Mouse (Mus musculus) limb, embryonic 14.5 days (tissue): ENCODE data around the gene Tmem132c. TPM values are rescaled to one million over a fixed set of nuclear protein-coding genes. Genes with fewer than 3 reads are reported as not detected.
"Not testable (repeated sequence)": the region's sequence is repeated elsewhere in the genome, so short reads cannot be mapped to it uniquely, and the experiment has no call there.

Experiments used
- ATAC-seq: fragments of 200-750 bp; cut with Nextera tagmentation; 2 replicates; pipeline ENCODE4 v1.8.0; 2017; ENCODE audit warnings: low read depth, moderate number of reproducible peaks, moderate TSS enrichment; ENCODE audit not compliant: low FRiP score
- DNase-seq: peaks from one replicate; pipeline ENCODE4 v3.0.0-alpha.2; 2015; ENCODE audit warnings: low spot score
- H3K27ac ChIP-seq: fragments of 300-500 bp; sonication (generic); replicated peaks from 2 replicates; pipeline ENCODE4 v1.5.1; 2014; ENCODE audit warnings: low read depth, mild to moderate bottlenecking, low read length, moderate library complexity, mixed read lengths
- H3K27me3 ChIP-seq: fragments of 300-500 bp; sonication (generic); 2 replicates; pipeline ENCODE4 v1.6.1; 2014; ENCODE audit warnings: low read length, mixed read lengths; ENCODE audit not compliant: control insufficient read depth, insufficient read depth
- H3K36me3 ChIP-seq: fragments of 300-500 bp; sonication (generic); 2 replicates; pipeline ENCODE4 v1.6.1; 2014; ENCODE audit warnings: mild to moderate bottlenecking, low read length, moderate library complexity, mixed read lengths; ENCODE audit not compliant: control insufficient read depth, insufficient read depth
- H3K4me1 ChIP-seq: fragments of 300-500 bp; sonication (generic); 2 replicates; pipeline ENCODE4 v1.6.1; 2014; ENCODE audit warnings: antibody characterized with exemption, low read length, mixed read lengths; ENCODE audit not compliant: control insufficient read depth, insufficient read depth
- H3K4me2 ChIP-seq: fragments of 300-500 bp; sonication (generic); replicated peaks from 2 replicates; pipeline ENCODE4 v1.6.1; 2014; ENCODE audit warnings: low read depth, mild to moderate bottlenecking, low read length, moderate library complexity; ENCODE audit not compliant: severe bottlenecking
- H3K4me3 ChIP-seq: fragments of 300-500 bp; sonication (generic); replicated peaks from 2 replicates; pipeline ENCODE4 v1.5.1; 2014; ENCODE audit warnings: low read length
- H3K9ac ChIP-seq: fragments of 300-500 bp; sonication (generic); 2 replicates; pipeline ENCODE4 v1.6.1; 2014; ENCODE audit warnings: mild to moderate bottlenecking, low read depth, low read length, moderate library complexity; ENCODE audit not compliant: severe bottlenecking
- H3K9me3 ChIP-seq: fragments of 300-500 bp; sonication (generic); 2 replicates; pipeline ENCODE4 v1.6.1; 2016; ENCODE audit warnings: low read length; ENCODE audit not compliant: control insufficient read depth
- POLR2A ChIP-seq: fragments of 200-500 bp; IDR thresholded peaks from 2 replicates; pipeline ENCODE4 v1.8.0; 2012; ENCODE audit warnings: inconsistent platforms, mild to moderate bottlenecking, moderate library complexity, borderline replicate concordance; ENCODE audit not compliant: insufficient read depth, insufficient read length; ENCODE audit errors: extremely low read depth
- WGBS: fragments of 180-500 bp; shearing (Covaris S2); extraction: QIAGEN DNeasy Blood & Tissue Kit; methylation state at CpG from one replicate; pipeline ENCODE4 v1.1.7; 2014; 5-methylcytosine and 5-hydroxymethylcytosine counted together
- polyA plus RNA-seq, 2 experiments: library from polyadenylated mRNA; depleted of rRNA in 1 of 2; stranded (reverse) in 1 of 2; unstranded in 1 of 2; fragments of >200 nt; fragmentation: Nextera tagmentation in 1 of 2; extraction: Ambion mirVana in 1 of 2; gene quantifications; 2 replicates each; pipeline versions ENCODE4 v1.2.1 to v1.2.3; 2012 to 2014

Gene Tmem132c
- polyA plus RNA-seq, 2 experiments: 27.2 to 33.2 TPM

DNA sequence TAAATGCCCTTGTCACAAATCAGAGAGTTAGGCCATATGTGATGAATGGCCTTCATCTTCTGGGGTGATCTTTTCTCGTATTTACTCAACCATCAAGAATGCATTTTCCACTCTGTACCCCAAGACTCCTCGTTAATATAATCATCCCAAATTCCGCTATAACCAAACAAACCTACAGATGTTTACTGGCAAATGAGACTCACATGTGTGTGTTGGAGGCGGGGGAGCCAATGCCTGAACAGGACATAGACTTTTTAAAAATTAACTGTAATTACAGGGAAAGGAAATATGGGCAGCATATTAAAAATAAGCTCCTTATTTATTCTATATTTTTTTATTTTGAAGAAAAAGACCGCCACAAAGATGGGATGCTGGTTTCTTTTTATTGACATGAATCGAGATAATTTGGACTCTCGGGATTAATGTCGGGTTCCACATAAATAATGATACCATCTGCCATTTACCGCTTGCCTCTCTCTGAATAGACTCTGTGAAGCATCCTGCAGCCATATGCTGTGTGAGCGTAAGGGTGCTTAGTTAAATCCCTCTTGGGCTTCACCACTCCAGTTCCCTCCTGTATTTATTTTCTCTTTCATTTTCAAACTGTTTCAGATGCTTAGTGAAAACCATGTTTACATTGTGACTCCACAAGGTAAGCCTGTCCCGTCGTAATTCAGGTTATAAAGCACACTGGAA lies 105.6 kb downstream of the Tmem132c start:
- ATAC-seq: no peak
- no peak for TF ChIP-seq POLR2A
- Histone ChIP-seq H3K4me2 (no peak overlapping the region), H3K4me3 (no peak overlapping the region), H3K27me3 (no peaks in the 10 kb centered on the region), H3K9me3 (no peaks in the 10 kb centered on the region), H3K4me1 (peaks cover 13% of the 10 kb centered on the region), H3K9ac (no peak overlapping the region), H3K27ac (0 out of 2 replicates have a peak overlapping the region, but pooled peaks have one; percentile 38), H3K36me3 (no peaks in the 10 kb centered on the region)
- DNase-seq: no peak
- WGBS: 54% methylated on average over 12 of the region's 12 CpGs

- Histone ChIP-seq H3K4me3 (no peak overlapping the region), H3K9ac (no peak overlapping the region), H3K4me1 (peaks cover 13% of the 10 kb centered on the region), H3K36me3 (no peaks in the 10 kb centered on the region), H3K9me3 (no peaks in the 10 kb centered on the region), H3K4me2 (no peak overlapping the region), H3K27me3 (no peaks in the 10 kb centered on the region), H3K27ac (peak overlapping the region; percentile 66)
- DNase-seq: peak; percentile 75
- TF ChIP-seq POLR2A: no peak
- peak; percentile 60 for ATAC-seq
- 23% methylated on average over 9 of the region's 9 CpGs for WGBS
Measured at GRCm38 (mm10) chr5:127349221-127350065, 107.8 kb downstream of the Tmem132c start.

DNA sequence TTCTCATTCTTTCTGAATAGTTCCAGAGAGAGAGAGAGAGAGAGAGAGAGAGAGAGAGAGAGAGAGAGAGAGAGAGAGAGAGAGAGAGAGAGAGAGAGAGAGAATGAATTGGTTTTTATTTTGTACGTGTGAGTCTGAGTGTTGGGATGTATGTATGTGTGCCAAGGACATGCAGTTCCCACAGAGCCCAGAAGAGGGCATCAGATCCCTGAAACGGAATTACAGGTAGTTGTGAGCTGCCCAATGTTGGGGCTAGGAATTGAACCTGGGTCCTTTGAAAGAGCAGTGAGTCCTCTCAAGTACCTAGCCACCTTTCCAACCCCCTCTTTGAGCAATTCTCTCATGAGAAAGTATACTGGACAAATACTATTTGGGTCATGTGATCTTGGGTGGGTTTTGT lies 111.4 kb downstream of the Tmem132c start:
- no peak for ATAC-seq
- TF ChIP-seq POLR2A: no peak
- Histone ChIP-seq H3K4me2 (no peak overlapping the region), H3K9me3 (no peaks in the 10 kb centered on the region), H3K27me3 (no peaks in the 10 kb centered on the region), H3K4me1 (peaks cover 13% of the 10 kb centered on the region), H3K27ac (no peak overlapping the region), H3K4me3 (no peak overlapping the region), H3K36me3 (no peaks in the 10 kb centered on the region), H3K9ac (no peak overlapping the region)
- DNase-seq: no peak
- WGBS: 68% methylated on average over 2 of the region's 2 CpGs

DNA sequence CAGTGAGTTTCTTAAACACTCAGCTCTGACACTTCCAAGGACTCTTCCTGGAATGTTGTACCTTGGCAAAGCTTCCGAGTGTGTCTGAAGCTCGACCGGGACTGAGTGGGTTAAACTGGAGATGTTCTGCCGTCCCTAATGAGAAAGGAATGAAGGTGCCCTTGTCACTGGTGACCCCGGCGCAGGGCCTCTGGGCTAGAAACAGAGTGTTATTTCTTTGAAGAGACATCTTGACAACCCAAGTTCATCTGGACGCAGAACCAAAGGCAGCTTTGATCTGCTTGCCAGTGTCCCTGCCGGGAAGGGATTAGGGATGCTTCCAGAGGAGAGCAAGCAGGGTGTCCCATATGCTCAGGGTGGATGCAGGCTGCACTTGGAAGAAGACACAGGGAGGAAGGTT lies 114.2 kb downstream of the Tmem132c start:
- 9% methylated on average over 8 of the region's 8 CpGs for WGBS

DNA sequence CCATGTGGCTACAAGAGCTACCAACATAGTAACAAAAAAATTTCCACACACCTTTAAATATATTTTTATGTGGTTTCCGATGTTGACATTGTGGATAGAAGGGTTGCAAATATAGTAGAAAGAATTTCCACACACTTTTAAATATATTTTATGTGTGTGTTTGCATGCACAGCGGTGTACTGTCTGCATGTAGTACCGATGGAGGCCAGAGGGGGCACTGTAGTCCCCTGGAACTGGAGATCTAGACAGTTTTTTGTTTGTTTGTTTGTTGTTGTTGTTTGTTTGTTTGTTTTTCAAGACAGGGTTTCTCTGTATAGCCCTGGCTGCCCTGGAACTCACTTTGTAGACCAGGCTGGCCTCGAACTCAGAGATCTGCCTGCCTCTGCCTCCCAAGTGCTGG lies 116.3 kb downstream of the Tmem132c start:
- H3K9ac ChIP-seq, H3K4me1 ChIP-seq, H3K4me3 ChIP-seq, ATAC-seq, H3K4me2 ChIP-seq, H3K27me3 ChIP-seq, H3K9me3 ChIP-seq, H3K36me3 ChIP-seq, DNase-seq, H3K27ac ChIP-seq: not testable (repeated sequence)
- WGBS: 84% methylated on average over 4 of the region's 4 CpGs

More for the DNA sequence above, 114.2 kb downstream of the Tmem132c start:
- no peaks in the 10 kb centered on the region for H3K4me1 ChIP-seq
- H3K4me3 ChIP-seq: no peak overlapping the region
- no peaks in the 10 kb centered on the region; the same call in 1 of the 2 replicates for H3K36me3 ChIP-seq
- no peak overlapping the region for H3K9ac ChIP-seq
- no peak overlapping the region for H3K27ac ChIP-seq
- no peaks in the 10 kb centered on the region for H3K9me3 ChIP-seq
- DNase-seq (no peak), ATAC-seq (no peak)
- no peak for TF ChIP-seq POLR2A
- no peaks in the 10 kb centered on the region for H3K27me3 ChIP-seq
- H3K4me2 ChIP-seq: no peak overlapping the region
